Mouse (Mus musculus) C2C12 (cell line): Measurements from ENCODE around the gene Tmem107. TPM values are rescaled to one million over a fixed set of nuclear protein-coding genes. Genes with fewer than 3 reads are reported as not detected.

Source experiments
- H3K27me3 ChIP-seq: one replicate; pipeline ENCODE4 v1.6.1; 2011; ENCODE audit not compliant: control insufficient read depth, insufficient read depth, insufficient read length
- H3K36me3 ChIP-seq: one replicate; pipeline ENCODE4 v1.6.1; 2011; ENCODE audit not compliant: control insufficient read depth, insufficient read depth
- H3K4me3 ChIP-seq: one replicate; pipeline ENCODE4 v1.5.1; 2011; ENCODE audit warnings: mild to moderate bottlenecking, control low read depth; ENCODE audit not compliant: poor library complexity, insufficient read depth, severe bottlenecking
- H3K79me2 ChIP-seq: one replicate; pipeline ENCODE4 v1.6.1; 2011; ENCODE audit not compliant: control insufficient read depth, insufficient read depth
- H3K79me3 ChIP-seq: one replicate; pipeline ENCODE4 v1.6.1; 2011; ENCODE audit warnings: low read depth, control low read depth
- H3ac ChIP-seq: one replicate; pipeline ENCODE3; 2011; ENCODE audit warnings: low read depth; ENCODE audit not compliant: control insufficient read depth, insufficient read length
- CEBPB ChIP-seq: IDR thresholded peaks from one replicate; pipeline ENCODE4 v1.6.1; 2011; ENCODE audit warnings: low read depth, mild to moderate bottlenecking, control low read depth, moderate library complexity
- CTCF ChIP-seq: IDR thresholded peaks from one replicate; pipeline ENCODE4 v1.5.1; 2011; ENCODE audit not compliant: control insufficient read depth, insufficient read depth, insufficient read length
- FOSL1 ChIP-seq: IDR thresholded peaks from one replicate; pipeline ENCODE4 v1.8.0; 2011; ENCODE audit warnings: mild to moderate bottlenecking, low read length; ENCODE audit not compliant: poor library complexity, insufficient read depth, severe bottlenecking
- MAX ChIP-seq: IDR thresholded peaks from one replicate; pipeline ENCODE4 v1.6.1; 2011; ENCODE audit warnings: mild to moderate bottlenecking, control low read depth
- MYOD1 ChIP-seq: IDR thresholded peaks from one replicate; pipeline ENCODE4 v1.6.1; 2011; ENCODE audit warnings: low read depth; ENCODE audit not compliant: control insufficient read depth, insufficient read length
- MYOG ChIP-seq: IDR thresholded peaks from one replicate; pipeline ENCODE4 v1.6.1; 2011; ENCODE audit not compliant: control insufficient read depth, insufficient read length; ENCODE audit errors: extremely low read depth
- USF1 ChIP-seq: IDR thresholded peaks from one replicate; pipeline ENCODE4 v1.6.1; 2011; ENCODE audit warnings: low read depth, mild to moderate bottlenecking, control low read depth, moderate library complexity
- polyA plus RNA-seq: library from polyadenylated mRNA; unstranded; fragments of >200 nt; fragmentation: generic; extraction: Trizol; gene quantifications from one replicate; pipeline ENCODE4 v1.2.1, GENCODE M21; 2012; ENCODE audit warnings: missing spikeins

Tmem107 gene
- polyA plus RNA-seq, 1 experiment = 41.9 TPM

- no peak for TF ChIP-seq MYOD1
- no peaks in the 10 kb centered on the region for H3K36me3 ChIP-seq
- no peaks in the 10 kb centered on the region for H3K27me3 ChIP-seq
- no peak overlapping the region for H3K4me3 ChIP-seq
- H3ac ChIP-seq = no peak overlapping the region
- peaks cover 9% of the 10 kb centered on the region for H3K79me2 ChIP-seq
- H3K79me3 ChIP-seq = no peaks in the 10 kb centered on the region
These were observed 9.2 kb upstream of the Tmem107 start for GRCm38 (mm10) chr11:69061255-69061912.

- Histone ChIP-seq H3K79me2 (peaks cover 9% of the 10 kb centered on the region), H3K27me3 (no peaks in the 10 kb centered on the region), H3K4me3 (peak overlapping the region; percentile 2), H3K36me3 (no peaks in the 10 kb centered on the region), H3K79me3 (no peaks in the 10 kb centered on the region), H3ac (peak overlapping the region; percentile 15)
- TF ChIP-seq CEBPB = peak; percentile 20
- TF ChIP-seq FOSL1 = no peak
These were observed 8.3 kb upstream of the Tmem107 start for GRCm38 (mm10) chr11:69062194-69062760.

- Histone ChIP-seq H3K27me3 (no peaks in the 10 kb centered on the region), H3K36me3 (no peaks in the 10 kb centered on the region), H3ac (peak overlapping the region; percentile 33), H3K4me3 (peak overlapping the region; percentile 55), H3K79me3 (no peaks in the 10 kb centered on the region), H3K79me2 (peaks cover 9% of the 10 kb centered on the region)
- TF ChIP-seq MYOG (no peak), CEBPB (peak; percentile 22)
These were observed 7.8 kb upstream of the Tmem107 start for GRCm38 (mm10) chr11:69062761-69063224.

- H3K79me2 ChIP-seq = peaks cover 9% of the 10 kb centered on the region
These were observed 7.0 kb upstream of the Tmem107 start for GRCm38 (mm10) chr11:69063413-69064201.

GRCm38 (mm10) chr11:69064259-69065133, 6.1 kb upstream of the Tmem107 start:
- H3K27me3 ChIP-seq = no peaks in the 10 kb centered on the region
- TF ChIP-seq FOSL1 (no peak), MYOD1 (no peak)
- no peaks in the 10 kb centered on the region for H3K79me3 ChIP-seq
- H3K36me3 ChIP-seq = no peaks in the 10 kb centered on the region
- peaks cover 9% of the 10 kb centered on the region for H3K79me2 ChIP-seq
- H3K4me3 ChIP-seq = peak overlapping the region; percentile 55
- peak overlapping the region; percentile 64 for H3ac ChIP-seq

More at GRCm38 (mm10) chr11:69063413-69064201, 7.0 kb upstream of the Tmem107 start:
- TF ChIP-seq MAX (no peak), CEBPB (no peak), MYOG (no peak), CTCF (no peak), USF1 (no peak), FOSL1 (no peak), MYOD1 (no peak)
- peak overlapping the region; percentile 64 for H3ac ChIP-seq
- no peaks in the 10 kb centered on the region for H3K27me3 ChIP-seq
- no peaks in the 10 kb centered on the region for H3K79me3 ChIP-seq
- peak overlapping the region; percentile 55 for H3K4me3 ChIP-seq
- H3K36me3 ChIP-seq = no peaks in the 10 kb centered on the region
